Mouse (Mus musculus): ENCODE results near the gene Ccnd3. TPM values are rescaled to one million over a fixed set of nuclear protein-coding genes. Genes with fewer than 3 reads are reported as not detected.

Ccnd3 gene
- polyA plus RNA-seq, 1 experiment from 2014 or later, result 81.7 TPM

- no peaks in the 10 kb centered on the region for H3K9me3 ChIP-seq (ENCODE audit: control insufficient read depth, low read length)
- no peaks in the 10 kb centered on the region for H3K4me1 ChIP-seq (ENCODE audit: control insufficient read depth, insufficient read depth, low read depth, low read length)
- no peak overlapping the region for H3K9ac ChIP-seq (ENCODE audit: low read depth, low read length)
- no peak for ATAC-seq
- WGBS, result 73% methylated on average over 7 of the region's 7 CpGs
- no peak overlapping the region for H3K4me3 ChIP-seq (ENCODE audit: low read length)
- no peaks in the 10 kb centered on the region for H3K27me3 ChIP-seq (replicated peaks; ENCODE audit: control insufficient read depth, insufficient read depth, low read length)
- no peak overlapping the region for H3K4me2 ChIP-seq (ENCODE audit: low read length)
- no peak overlapping the region for H3K27ac ChIP-seq (ENCODE audit: low read depth, low read length)
- H3K36me3 ChIP-seq (ENCODE audit: control insufficient read depth, insufficient read depth, low read length), result no peaks in the 10 kb centered on the region
These were observed 38.3 kb downstream of the Ccnd3 start for GRCm38 (mm10) chr17:47543051-47543650.

- 90% methylated on average over 12 of the region's 12 CpGs for WGBS
These were observed 40.3 kb downstream of the Ccnd3 start for GRCm38 (mm10) chr17:47545154-47545553.

GRCm38 (mm10) chr17:47545861-47546331, 41.0 kb downstream of the Ccnd3 start:
- Histone ChIP-seq H3K9ac (ENCODE audit: low read depth, low read length) (no peak overlapping the region; the same call in 1 of the 2 replicates), H3K9me3 (ENCODE audit: control insufficient read depth, low read length) (no peaks in the 10 kb centered on the region), H3K4me1 (ENCODE audit: control insufficient read depth, insufficient read depth, low read depth, low read length) (no peaks in the 10 kb centered on the region), H3K4me3 (ENCODE audit: low read length) (no peak overlapping the region), H3K36me3 (ENCODE audit: control insufficient read depth, insufficient read depth, low read length) (no peaks in the 10 kb centered on the region), H3K4me2 (ENCODE audit: low read length) (peak overlapping the region; percentile 27; the same call in 1 of the 2 replicates), H3K27ac (ENCODE audit: low read depth, low read length) (no peak overlapping the region), H3K27me3 (replicated peaks; ENCODE audit: control insufficient read depth, insufficient read depth, low read length) (no peaks in the 10 kb centered on the region)
- 72% methylated on average over 17 of the region's 17 CpGs for WGBS
- peak; percentile 61 for ATAC-seq

More at GRCm38 (mm10) chr17:47545154-47545553, 40.3 kb downstream of the Ccnd3 start:
- no peak overlapping the region for H3K4me3 ChIP-seq (ENCODE audit: low read length)
- no peaks in the 10 kb centered on the region for H3K4me1 ChIP-seq (ENCODE audit: control insufficient read depth, insufficient read depth, low read depth, low read length)
- H3K9ac ChIP-seq (ENCODE audit: low read depth, low read length), result no peak overlapping the region
- H3K27me3 ChIP-seq (replicated peaks; ENCODE audit: control insufficient read depth, insufficient read depth, low read length), result no peaks in the 10 kb centered on the region
- no peaks in the 10 kb centered on the region for H3K9me3 ChIP-seq (ENCODE audit: control insufficient read depth, low read length)
- no peak overlapping the region for H3K4me2 ChIP-seq (ENCODE audit: low read length)
- no peak overlapping the region for H3K27ac ChIP-seq (ENCODE audit: low read depth, low read length)
- ATAC-seq, result no peak
- no peaks in the 10 kb centered on the region for H3K36me3 ChIP-seq (ENCODE audit: control insufficient read depth, insufficient read depth, low read length)

- ATAC-seq, result no peak
- Histone ChIP-seq H3K4me1 (ENCODE audit: control insufficient read depth, insufficient read depth, low read depth, low read length) (no peaks in the 10 kb centered on the region; the same call in 1 of the 2 replicates), H3K9me3 (ENCODE audit: control insufficient read depth, low read length) (no peaks in the 10 kb centered on the region), H3K27me3 (replicated peaks; ENCODE audit: control insufficient read depth, insufficient read depth, low read length) (no peaks in the 10 kb centered on the region), H3K4me3 (ENCODE audit: low read length) (no peak overlapping the region), H3K36me3 (ENCODE audit: control insufficient read depth, insufficient read depth, low read length) (no peaks in the 10 kb centered on the region), H3K4me2 (ENCODE audit: low read length) (no peak overlapping the region), H3K9ac (ENCODE audit: low read depth, low read length) (no peak overlapping the region), H3K27ac (ENCODE audit: low read depth, low read length) (no peak overlapping the region)
- WGBS, result 66% methylated on average over 7 of the region's 7 CpGs
These were observed 46.2 kb downstream of the Ccnd3 start for GRCm38 (mm10) chr17:47551049-47551448.

GRCm38 (mm10) chr17:47552994-47553393, 48.1 kb downstream of the Ccnd3 start:
- Histone ChIP-seq H3K4me1 (ENCODE audit: control insufficient read depth, insufficient read depth, low read depth, low read length) (no peaks in the 10 kb centered on the region; the same call in 1 of the 2 replicates), H3K4me3 (ENCODE audit: low read length) (no peak overlapping the region), H3K9me3 (ENCODE audit: control insufficient read depth, low read length) (no peaks in the 10 kb centered on the region), H3K36me3 (ENCODE audit: control insufficient read depth, insufficient read depth, low read length) (no peaks in the 10 kb centered on the region), H3K27ac (ENCODE audit: low read depth, low read length) (no peak overlapping the region), H3K27me3 (replicated peaks; ENCODE audit: control insufficient read depth, insufficient read depth, low read length) (no peaks in the 10 kb centered on the region), H3K4me2 (ENCODE audit: low read length) (no peak overlapping the region), H3K9ac (ENCODE audit: low read depth, low read length) (no peak overlapping the region)
- no peak for ATAC-seq

GRCm38 (mm10) chr17:47554621-47555020, 49.8 kb downstream of the Ccnd3 start:
- Histone ChIP-seq H3K27me3 (replicated peaks; ENCODE audit: control insufficient read depth, insufficient read depth, low read length) (no peaks in the 10 kb centered on the region), H3K4me1 (ENCODE audit: control insufficient read depth, insufficient read depth, low read depth, low read length) (no peaks in the 10 kb centered on the region; the same call in 1 of the 2 replicates), H3K4me2 (ENCODE audit: low read length) (no peak overlapping the region), H3K9me3 (ENCODE audit: control insufficient read depth, low read length) (no peaks in the 10 kb centered on the region), H3K4me3 (ENCODE audit: low read length) (no peak overlapping the region), H3K36me3 (ENCODE audit: control insufficient read depth, insufficient read depth, low read length) (no peaks in the 10 kb centered on the region), H3K9ac (ENCODE audit: low read depth, low read length) (no peak overlapping the region), H3K27ac (ENCODE audit: low read depth, low read length) (no peak overlapping the region)
- no peak for ATAC-seq
- 70% methylated on average over 9 of the region's 10 CpGs for WGBS

GRCm38 (mm10) chr17:47557179-47557578, 52.3 kb downstream of the Ccnd3 start:
- WGBS, result 68% methylated on average over 3 of the region's 3 CpGs

GRCm38 (mm10) chr17:47559726-47560125, 54.9 kb downstream of the Ccnd3 start:
- ATAC-seq, result no peak
- Histone ChIP-seq H3K27me3 (replicated peaks; ENCODE audit: control insufficient read depth, insufficient read depth, low read length) (no peaks in the 10 kb centered on the region), H3K4me3 (ENCODE audit: low read length) (no peak overlapping the region), H3K9ac (ENCODE audit: low read depth, low read length) (no peak overlapping the region), H3K9me3 (ENCODE audit: control insufficient read depth, low read length) (no peaks in the 10 kb centered on the region), H3K36me3 (ENCODE audit: control insufficient read depth, insufficient read depth, low read length) (no peaks in the 10 kb centered on the region), H3K4me1 (ENCODE audit: control insufficient read depth, insufficient read depth, low read depth, low read length) (no peaks in the 10 kb centered on the region), H3K27ac (ENCODE audit: low read depth, low read length) (no peak overlapping the region), H3K4me2 (ENCODE audit: low read length) (no peak overlapping the region)
- 69% methylated on average over 6 of the region's 6 CpGs for WGBS

More at GRCm38 (mm10) chr17:47557179-47557578, 52.3 kb downstream of the Ccnd3 start:
- no peak for ATAC-seq
- Histone ChIP-seq H3K36me3 (ENCODE audit: control insufficient read depth, insufficient read depth, low read length) (no peaks in the 10 kb centered on the region), H3K9ac (ENCODE audit: low read depth, low read length) (no peak overlapping the region), H3K4me2 (ENCODE audit: low read length) (no peak overlapping the region), H3K4me3 (ENCODE audit: low read length) (no peak overlapping the region), H3K9me3 (ENCODE audit: control insufficient read depth, low read length) (no peaks in the 10 kb centered on the region), H3K4me1 (ENCODE audit: control insufficient read depth, insufficient read depth, low read depth, low read length) (no peaks in the 10 kb centered on the region), H3K27ac (ENCODE audit: low read depth, low read length) (no peak overlapping the region), H3K27me3 (replicated peaks; ENCODE audit: control insufficient read depth, insufficient read depth, low read length) (no peaks in the 10 kb centered on the region)

GRCm38 (mm10) chr17:47562875-47563274, 58.0 kb downstream of the Ccnd3 start:
- no peak for ATAC-seq
- Histone ChIP-seq H3K27me3 (replicated peaks; ENCODE audit: control insufficient read depth, insufficient read depth, low read length) (no peaks in the 10 kb centered on the region), H3K4me1 (ENCODE audit: control insufficient read depth, insufficient read depth, low read depth, low read length) (no peaks in the 10 kb centered on the region), H3K4me2 (ENCODE audit: low read length) (no peak overlapping the region), H3K9me3 (ENCODE audit: control insufficient read depth, low read length) (no peaks in the 10 kb centered on the region), H3K9ac (ENCODE audit: low read depth, low read length) (no peak overlapping the region), H3K36me3 (ENCODE audit: control insufficient read depth, insufficient read depth, low read length) (no peaks in the 10 kb centered on the region), H3K27ac (ENCODE audit: low read depth, low read length) (no peak overlapping the region), H3K4me3 (ENCODE audit: low read length) (no peak overlapping the region)
- WGBS, result 83% methylated on average over 6 of the region's 6 CpGs

Measured in hindbrain, embryonic 16.5 days (tissue).